Mouse (Mus musculus): ENCODE measurements around the gene Fate1. TPM values are rescaled to one million over a fixed set of nuclear protein-coding genes. Genes with fewer than 3 reads are reported as not detected.

Gene Fate1
- total RNA-seq (2012; rRNA removed) (not detected in 2 replicates), polyA plus RNA-seq (2012; ENCODE audit: insufficient read depth in 1 of 2, insufficient read length in 2 of 2, low read depth in 1 of 2, low replicate concordance in 2 of 2, missing spikeins in 1 of 2) (not detected)

GRCm38 (mm10) chrX:71972686-71973085 lies at the start of gene Fate1:
TSS of gene Fate1 (plus strand) at chrX:71972986.
- Histone ChIP-seq H3K36me3 (ENCODE audit: control insufficient read depth in 1 of 2, insufficient read depth in 2 of 2, low read length in 2 of 2) (no peaks in the 10 kb centered on the region), H3K4me3 (ENCODE audit: control insufficient read depth in 1 of 2, insufficient read depth in 1 of 2, low read depth in 2 of 2, low read length in 2 of 2) (no peak within 1 kb of the TSS), H3K4me1 (ENCODE audit: control insufficient read depth in 1 of 2, insufficient read depth in 2 of 2, low read length in 2 of 2) (no peaks in the 10 kb centered on the region), H3K9ac (ENCODE audit: control insufficient read depth, low read depth, low read length, poor library complexity, severe bottlenecking) (no peak within 1 kb of the TSS), H3K79me2 (ENCODE audit: control insufficient read depth, insufficient read depth, low read length, poor library complexity) (no peaks in the 10 kb centered on the region), H3K27ac (ENCODE audit: control insufficient read depth, low read depth, low read length) (no peak within 1 kb of the TSS), H3K9me3 (replicated peaks; ENCODE audit: insufficient read depth, low read length) (no peaks in the 10 kb centered on the region), H3K27me3 (ENCODE audit: control insufficient read depth in 1 of 2, insufficient read depth in 2 of 2, low read length in 2 of 2) (no peaks in the 10 kb centered on the region)
- TF ChIP-seq TCF12 (IDR thresholded peaks at IDR 0.05; ENCODE audit: low read depth, low read length) (no peak), GATA1 (IDR thresholded peaks at IDR 0.05; ENCODE audit: low read depth, low read length) (no peak), ETS1 (IDR thresholded peaks at IDR 0.05; ENCODE audit: low read depth, low read length) (no peak), GABPA (IDR thresholded peaks at IDR 0.05; ENCODE audit: low read depth, low read length) (no peak), USF1 (IDR thresholded peaks at IDR 0.05; ENCODE audit: low read depth, low read length) (no peak), CTCF (IDR thresholded peaks at IDR 0.05 in 2 of 3, conservative IDR thresholded peaks at IDR 0.05 in 1 of 3; ENCODE audit: control insufficient read depth in 1 of 3, insufficient read depth in 1 of 3, low read depth in 2 of 3, low read length in 3 of 3, poor library complexity in 1 of 3, severe bottlenecking in 1 of 3) (no peak), SMC3 (IDR thresholded peaks at IDR 0.05; ENCODE audit: low read depth, low read length) (no peak), RAD21 (IDR thresholded peaks at IDR 0.05; ENCODE audit: low read depth, low read length) (no peak), MAZ (IDR thresholded peaks at IDR 0.05; ENCODE audit: low read depth, low read length) (no peak), RCOR1 (IDR thresholded peaks at IDR 0.05; ENCODE audit: low read depth, low read length) (no peak), UBTF (IDR thresholded peaks at IDR 0.05; ENCODE audit: borderline replicate concordance, insufficient read depth, low read depth, low read length) (no peak), MAX (IDR thresholded peaks at IDR 0.05; ENCODE audit: low read length) (no peak), MAFK (IDR thresholded peaks at IDR 0.05; ENCODE audit: borderline replicate concordance, low read depth, low read length) (no peak), ZMIZ1 (IDR thresholded peaks at IDR 0.05; ENCODE audit: low read depth, low read length) (no peak), EP300 (IDR thresholded peaks at IDR 0.05; ENCODE audit: low read depth in 1 of 2, low read length in 2 of 2) (no peak), E2F4 (IDR thresholded peaks at IDR 0.05; ENCODE audit: borderline replicate concordance, low read depth, low read length) (no peak), USF2 (IDR thresholded peaks at IDR 0.05; ENCODE audit: borderline replicate concordance in 1 of 2, insufficient read depth in 1 of 2, low read depth in 1 of 2, low read length in 2 of 2) (no peak), CHD1 (IDR thresholded peaks at IDR 0.05; ENCODE audit: low read depth, low read length) (no peak), CHD2 (IDR thresholded peaks at IDR 0.05; ENCODE audit: low read length) (no peak), ZKSCAN1 (IDR thresholded peaks at IDR 0.05; ENCODE audit: low read depth, low read length) (no peak)
- DNase-seq (ENCODE audit: low read depth, low spot score): no peak

GRCm38 (mm10) chrX:71946631-71947030 lies 26.2 kb upstream of the Fate1 start:
- Histone ChIP-seq H3K36me3 (ENCODE audit: control insufficient read depth in 1 of 2, insufficient read depth in 2 of 2, low read length in 2 of 2) (no peaks in the 10 kb centered on the region), H3K79me2 (ENCODE audit: control insufficient read depth, insufficient read depth, low read length, poor library complexity) (no peaks in the 10 kb centered on the region), H3K27ac (ENCODE audit: control insufficient read depth, low read depth, low read length) (no peak overlapping the region), H3K27me3 (ENCODE audit: control insufficient read depth in 1 of 2, insufficient read depth in 2 of 2, low read length in 2 of 2) (no peaks in the 10 kb centered on the region), H3K4me1 (ENCODE audit: control insufficient read depth in 1 of 2, insufficient read depth in 2 of 2, low read length in 2 of 2) (no peaks in the 10 kb centered on the region), H3K4me3 (ENCODE audit: control insufficient read depth in 1 of 2, insufficient read depth in 1 of 2, low read depth in 2 of 2, low read length in 2 of 2) (no peak overlapping the region), H3K9ac (ENCODE audit: control insufficient read depth, low read depth, low read length, poor library complexity, severe bottlenecking) (no peak overlapping the region), H3K9me3 (replicated peaks; ENCODE audit: insufficient read depth, low read length) (no peaks in the 10 kb centered on the region)
- DNase-seq (ENCODE audit: low read depth, low spot score): peak; percentile 35
- TF ChIP-seq UBTF (IDR thresholded peaks at IDR 0.05; ENCODE audit: borderline replicate concordance, insufficient read depth, low read depth, low read length) (no peak), SIN3A (IDR thresholded peaks at IDR 0.05; ENCODE audit: low read length) (no peak), MYC (IDR thresholded peaks at IDR 0.05; ENCODE audit: low read depth, low read length) (no peak), NRF1 (IDR thresholded peaks at IDR 0.05; ENCODE audit: insufficient read depth, low read depth, low read length, poor library complexity, severe bottlenecking) (no peak), ZNF384 (IDR thresholded peaks at IDR 0.05; ENCODE audit: low read depth, low read length) (no peak), MAZ (IDR thresholded peaks at IDR 0.05; ENCODE audit: low read depth, low read length) (no peak), RAD21 (IDR thresholded peaks at IDR 0.05; ENCODE audit: low read depth, low read length) (peak; percentile 66), MAFK (IDR thresholded peaks at IDR 0.05; ENCODE audit: borderline replicate concordance, low read depth, low read length) (no peak), MEF2A (IDR thresholded peaks at IDR 0.05; ENCODE audit: extremely low read depth, insufficient replicate concordance, low read depth, low read length, poor library complexity, severe bottlenecking) (no peak), TAL1 (IDR thresholded peaks at IDR 0.05; ENCODE audit: low read length) (no peak), ZC3H11A (IDR thresholded peaks at IDR 0.05; ENCODE audit: low read depth, low read length) (peak; percentile 54), ETS1 (IDR thresholded peaks at IDR 0.05; ENCODE audit: low read depth, low read length) (no peak), USF2 (IDR thresholded peaks at IDR 0.05; ENCODE audit: borderline replicate concordance in 1 of 2, insufficient read depth in 1 of 2, low read depth in 1 of 2, low read length in 2 of 2) (no peak), MYB (IDR thresholded peaks at IDR 0.05; ENCODE audit: low read depth, low read length) (no peak), SMC3 (IDR thresholded peaks at IDR 0.05; ENCODE audit: low read depth, low read length) (peak; percentile 72), POLR2AphosphoS2 (IDR thresholded peaks at IDR 0.05; ENCODE audit: low read length) (no peak), MXI1 (IDR thresholded peaks at IDR 0.05; ENCODE audit: low read depth, low read length) (no peak), ZKSCAN1 (IDR thresholded peaks at IDR 0.05; ENCODE audit: low read depth, low read length) (no peak), TCF12 (IDR thresholded peaks at IDR 0.05; ENCODE audit: low read depth, low read length) (no peak)
